Mouse (Mus musculus): ENCODE results near the gene Igf2bp3.

Igf2bp3 gene

GRCm38 (mm10) chr6:49138159-49139051 lies 76.4 kb downstream of the Igf2bp3 start:
- in situ Hi-C loops (cut with MboI; ENCODE audit: low sequenced_read_pairs): no loop called here

- in situ Hi-C loops (cut with MboI; ENCODE audit: low sequenced_read_pairs): no loop called here
Observed at GRCm38 (mm10) chr6:49136739-49137138, 78.0 kb downstream of the Igf2bp3 start.

- in situ Hi-C loops (cut with MboI; ENCODE audit: low sequenced_read_pairs): no loop called here
Observed at GRCm38 (mm10) chr6:49132352-49133090, 82.2 kb downstream of the Igf2bp3 start.

GRCm38 (mm10) chr6:49131855-49132254 lies 82.9 kb downstream of the Igf2bp3 start:
- in situ Hi-C loops (cut with MboI; ENCODE audit: low sequenced_read_pairs): no loop called here

DNA sequence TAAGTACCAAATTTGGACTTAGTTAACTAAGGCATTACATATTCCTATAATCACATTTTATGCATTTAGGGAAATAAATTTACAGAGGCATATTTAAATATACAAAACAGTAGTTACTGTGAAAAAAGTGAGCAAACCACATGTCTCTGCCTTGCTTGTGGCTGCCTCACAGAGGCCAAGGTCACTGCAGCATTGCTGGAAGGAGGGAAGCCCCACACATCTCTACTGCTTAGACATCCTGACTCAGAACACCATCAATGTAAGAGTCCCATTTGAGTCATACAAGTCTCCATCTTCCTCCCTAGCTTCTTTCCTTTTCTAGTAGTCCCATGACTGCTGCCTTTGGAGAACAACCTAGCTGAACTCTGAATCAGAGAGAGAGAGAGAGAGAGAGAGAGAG lies 84.4 kb downstream of the Igf2bp3 start:
- in situ Hi-C loops (cut with MboI; ENCODE audit: low sequenced_read_pairs): no loop called here

DNA sequence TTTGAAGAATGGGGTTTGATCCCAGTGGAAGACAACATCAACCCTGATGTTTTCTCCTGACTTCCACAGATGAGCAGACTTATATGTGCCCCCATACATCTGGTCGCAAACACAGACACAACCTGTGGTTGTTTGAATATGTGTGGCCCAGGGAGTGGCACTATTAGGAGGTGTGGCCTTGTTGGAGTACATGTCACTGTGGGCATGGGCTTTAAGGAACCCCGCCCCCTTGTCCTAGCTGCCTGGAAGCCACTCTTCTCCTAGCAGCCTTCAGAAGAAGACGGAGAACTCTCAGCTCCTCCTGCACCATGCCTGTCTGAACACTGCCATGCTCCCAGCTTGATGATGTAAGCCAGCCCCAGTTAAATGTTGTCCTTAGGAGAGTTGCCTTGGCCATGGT lies 94.4 kb downstream of the Igf2bp3 start:
- in situ Hi-C loops (cut with MboI; ENCODE audit: low sequenced_read_pairs): no loop called here

DNA sequence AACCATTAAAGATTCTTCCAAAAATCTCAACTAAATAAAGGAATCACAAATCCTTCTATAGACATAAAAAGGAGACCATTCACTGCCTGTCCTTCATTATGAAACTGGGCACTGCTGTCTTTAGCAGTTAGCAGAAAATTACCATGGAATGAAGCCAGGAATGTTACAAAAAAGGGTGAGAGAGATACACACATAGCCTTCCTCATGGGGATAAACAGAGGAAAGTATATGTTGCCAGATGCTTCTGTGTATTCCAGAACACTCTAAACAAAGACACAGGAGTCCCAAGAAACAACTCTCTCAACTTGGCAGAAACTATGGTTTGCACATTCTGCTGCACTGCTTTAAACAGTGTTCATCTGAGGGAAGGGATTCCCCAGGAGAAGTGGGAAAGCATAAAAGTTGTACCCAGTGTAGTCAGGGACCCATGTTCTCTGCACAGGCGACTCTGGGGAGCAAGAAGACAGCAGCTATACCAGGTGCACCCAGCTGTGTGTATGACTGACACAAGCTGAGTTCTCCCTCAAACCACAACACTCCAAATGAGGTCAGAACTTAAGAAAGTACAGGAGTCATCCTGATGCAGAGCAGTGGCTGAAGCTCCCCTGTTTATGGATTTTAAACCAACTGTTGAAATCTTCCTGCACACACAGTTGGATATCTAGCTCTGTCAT lies 95.2 kb downstream of the Igf2bp3 start:
- in situ Hi-C loops (cut with MboI; ENCODE audit: low sequenced_read_pairs): no loop called here

DNA sequence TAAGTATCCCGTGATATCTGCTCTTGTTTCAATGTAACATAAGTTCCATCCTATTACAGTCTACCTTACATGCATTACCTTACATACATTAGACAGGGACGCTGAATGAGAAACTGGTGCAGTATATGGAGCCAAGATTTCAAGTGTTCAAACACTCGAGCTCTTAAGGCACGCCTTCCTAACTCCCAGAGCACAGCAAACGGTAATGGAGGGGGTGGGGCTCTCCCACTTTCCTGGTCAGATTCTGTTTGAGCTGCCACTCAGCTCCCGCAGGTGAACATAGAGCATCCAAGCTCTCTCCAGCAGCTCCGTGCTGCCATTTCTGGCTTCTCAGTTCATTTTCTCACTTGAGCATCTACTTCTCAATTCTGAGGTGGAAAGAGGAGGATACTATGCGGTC lies 96.3 kb downstream of the Igf2bp3 start:
- in situ Hi-C loops (cut with MboI; ENCODE audit: low sequenced_read_pairs): no loop called here

- in situ Hi-C loops (cut with MboI; ENCODE audit: low sequenced_read_pairs): no loop called here
Observed at GRCm38 (mm10) chr6:49116241-49116640, 98.5 kb downstream of the Igf2bp3 start.

- in situ Hi-C loops (cut with MboI; ENCODE audit: low sequenced_read_pairs): no loop called here
Observed at GRCm38 (mm10) chr6:49115550-49115949, 99.2 kb downstream of the Igf2bp3 start.

GRCm38 (mm10) chr6:49114457-49114856 lies 100.3 kb downstream of the Igf2bp3 start:
- in situ Hi-C loops (cut with MboI; ENCODE audit: low sequenced_read_pairs): no loop called here

- in situ Hi-C loops (cut with MboI; ENCODE audit: low sequenced_read_pairs): no loop called here
Observed at GRCm38 (mm10) chr6:49113895-49114294, 100.9 kb downstream of the Igf2bp3 start.

DNA sequence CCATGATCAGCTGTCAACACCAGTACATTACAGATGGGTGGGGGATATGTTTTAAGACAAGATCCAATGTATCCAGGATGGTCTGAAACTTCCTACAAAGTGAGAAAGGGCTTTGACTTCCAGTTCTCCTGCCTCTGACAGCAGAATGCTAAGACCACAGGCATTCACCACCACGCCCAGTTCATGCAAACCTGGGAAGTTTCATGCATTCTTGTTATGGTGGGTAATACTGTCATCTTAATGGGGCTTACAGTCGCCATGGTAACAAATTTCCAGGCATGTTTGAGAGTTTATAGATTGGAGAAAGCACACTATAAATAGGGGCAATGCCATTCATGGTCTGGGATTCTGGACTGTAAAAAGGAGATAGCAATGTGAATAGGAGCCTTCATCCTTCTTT lies 105.6 kb downstream of the Igf2bp3 start:
- in situ Hi-C loops (cut with MboI; ENCODE audit: low sequenced_read_pairs): no loop called here

- in situ Hi-C loops (cut with MboI; ENCODE audit: low sequenced_read_pairs): no loop called here
Observed at GRCm38 (mm10) chr6:49106746-49107500, 107.8 kb downstream of the Igf2bp3 start.

DNA sequence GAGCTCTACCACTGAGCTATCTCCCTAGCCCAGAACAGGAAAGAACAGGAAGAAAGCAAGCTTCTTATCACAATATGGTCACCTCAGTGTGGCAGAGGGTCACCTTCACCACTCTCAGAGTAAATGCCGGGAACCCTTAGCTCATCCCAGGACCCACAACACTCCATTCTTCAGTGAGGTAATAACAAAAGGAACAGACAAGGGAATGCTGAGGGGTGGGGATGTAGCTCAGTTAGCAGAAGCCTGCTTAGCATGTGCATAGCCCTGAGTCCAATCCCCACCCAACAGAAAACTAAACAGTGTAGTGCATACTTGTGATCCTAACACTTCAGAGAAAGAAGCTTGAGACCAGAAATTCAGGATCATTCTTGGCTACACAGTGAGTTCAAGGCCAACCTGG lies 115.7 kb downstream of the Igf2bp3 start:
- in situ Hi-C loops (cut with MboI; ENCODE audit: low sequenced_read_pairs): no loop called here

DNA sequence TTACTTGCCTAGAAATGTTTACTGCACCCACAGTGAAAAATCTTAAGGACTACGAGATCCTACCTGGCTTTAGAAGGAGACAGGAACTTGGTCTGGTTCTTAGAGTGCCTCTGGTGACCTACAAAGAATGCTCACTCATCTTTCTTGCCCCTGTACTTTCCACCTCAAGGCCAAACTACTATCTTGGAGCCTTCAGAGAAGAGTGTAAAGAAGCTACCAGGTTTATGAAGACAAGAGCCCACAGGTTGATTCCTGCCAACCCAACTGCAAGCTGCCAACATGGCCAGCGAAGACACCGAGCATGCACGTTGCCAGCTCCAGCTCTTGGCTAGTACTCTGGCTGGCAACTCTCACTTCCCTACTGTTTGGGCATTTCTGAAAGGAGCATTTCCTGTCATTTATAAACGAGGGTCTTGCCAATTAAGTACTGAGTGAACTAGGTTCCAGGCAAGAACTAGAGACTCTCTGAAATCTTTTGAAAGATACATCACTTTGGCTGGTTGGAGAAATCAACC lies 117.1 kb downstream of the Igf2bp3 start:
- in situ Hi-C loops (cut with MboI; ENCODE audit: low sequenced_read_pairs): no loop called here

- in situ Hi-C loops (cut with MboI; ENCODE audit: low sequenced_read_pairs): no loop called here
Observed at GRCm38 (mm10) chr6:49096933-49097461, 117.8 kb downstream of the Igf2bp3 start.

DNA sequence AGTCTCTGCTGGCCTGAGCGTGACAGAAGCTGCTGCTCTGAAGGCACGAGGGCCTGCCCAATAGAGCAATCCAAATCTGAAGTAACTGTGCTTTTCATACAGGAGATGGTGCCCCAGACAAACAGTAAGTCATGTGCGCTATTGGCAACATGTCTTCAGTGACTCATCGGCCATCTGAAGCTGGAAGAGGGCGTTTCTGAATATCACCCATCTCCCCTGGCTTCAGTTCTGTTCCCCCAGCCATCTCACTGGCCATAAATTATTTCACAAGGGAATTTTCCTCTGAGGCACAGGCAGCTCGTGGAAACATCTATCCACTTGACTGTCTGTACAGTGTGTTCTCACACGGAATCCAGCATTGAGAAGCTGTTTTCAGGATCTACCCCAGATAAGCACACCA lies 118.3 kb downstream of the Igf2bp3 start:
- in situ Hi-C loops (cut with MboI; ENCODE audit: low sequenced_read_pairs): no loop called here

DNA sequence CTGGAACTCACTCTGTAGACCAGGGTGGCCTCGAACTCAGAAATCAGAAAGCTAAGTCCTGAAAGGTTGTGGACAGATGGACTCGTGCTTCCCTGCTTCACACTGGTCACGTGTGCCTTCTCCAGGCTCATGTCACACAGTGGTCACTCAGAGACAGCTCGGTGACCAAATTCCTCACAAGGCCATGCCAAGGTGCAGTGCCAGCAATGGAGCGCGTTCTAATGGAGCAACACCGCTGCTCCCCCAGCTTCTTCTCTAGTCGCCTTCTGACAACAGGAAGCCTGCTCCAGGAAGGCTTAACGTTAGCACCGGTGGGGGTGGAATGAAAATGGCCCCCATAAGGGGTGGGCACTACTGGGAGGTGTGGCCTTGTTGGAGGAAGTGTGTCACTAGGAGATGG lies 119.8 kb downstream of the Igf2bp3 start:
- in situ Hi-C loops (cut with MboI; ENCODE audit: low sequenced_read_pairs): no loop called here

- in situ Hi-C loops (cut with MboI; ENCODE audit: low sequenced_read_pairs): no loop called here
Observed at GRCm38 (mm10) chr6:49083008-49083407, 131.7 kb downstream of the Igf2bp3 start.

Data from CH12F3 (cell line).